Mouse (Mus musculus): ENCODE results near the gene Nsf. TPM values are rescaled to one million over a fixed set of nuclear protein-coding genes. Genes with fewer than 3 reads are reported as not detected.

Nsf gene
- polyA plus RNA-seq, 1 experiment from 2014 or later, result 59.1 TPM

GRCm38 (mm10) chr11:103952635-103953031, 1.2 kb downstream of the Nsf start:
- 52% methylated on average over 5 of the region's 5 CpGs for WGBS
- no peak for ATAC-seq (ENCODE audit: low FRiP score)

GRCm38 (mm10) chr11:103951106-103951505, 2.8 kb downstream of the Nsf start:
- no peak for DNase-seq (ENCODE audit: low spot score, missing footprints)
- Histone ChIP-seq H3K4me3 (ENCODE audit: low read depth, low read length) (no peak overlapping the region), H3K4me1 (ENCODE audit: control insufficient read depth, insufficient read depth, low read length) (peaks cover 12% of the 10 kb centered on the region), H3K27ac (ENCODE audit: low read depth, low read length) (no peak overlapping the region), H3K4me2 (no peak overlapping the region), H3K27me3 (ENCODE audit: control insufficient read depth, insufficient read depth, low read length) (no peaks in the 10 kb centered on the region), H3K9me3 (ENCODE audit: control insufficient read depth, low read length) (no peaks in the 10 kb centered on the region), H3K36me3 (ENCODE audit: control insufficient read depth, insufficient read depth, low read length) (no peaks in the 10 kb centered on the region), H3K9ac (ENCODE audit: low read length) (no peak overlapping the region)
- 85% methylated on average over 7 of the region's 7 CpGs for WGBS
- ATAC-seq (ENCODE audit: low FRiP score), result no peak

More at GRCm38 (mm10) chr11:103952635-103953031, 1.2 kb downstream of the Nsf start:
- no peak for DNase-seq (ENCODE audit: low spot score, missing footprints)
- Histone ChIP-seq H3K4me1 (ENCODE audit: control insufficient read depth, insufficient read depth, low read length) (peaks cover 12% of the 10 kb centered on the region), H3K27ac (ENCODE audit: low read depth, low read length) (no peak overlapping the region), H3K9me3 (ENCODE audit: control insufficient read depth, low read length) (no peaks in the 10 kb centered on the region), H3K9ac (ENCODE audit: low read length) (peak overlapping the region; percentile 94; the same call in 1 of the 2 replicates), H3K36me3 (ENCODE audit: control insufficient read depth, insufficient read depth, low read length) (no peaks in the 10 kb centered on the region), H3K4me3 (ENCODE audit: low read depth, low read length) (peak overlapping the region; percentile 84), H3K4me2 (peak overlapping the region; percentile 69), H3K27me3 (ENCODE audit: control insufficient read depth, insufficient read depth, low read length) (no peaks in the 10 kb centered on the region)

- 93% methylated on average over 7 of the region's 7 CpGs for WGBS
- Histone ChIP-seq H3K9ac (ENCODE audit: low read length) (no peak overlapping the region), H3K36me3 (ENCODE audit: control insufficient read depth, insufficient read depth, low read length) (no peaks in the 10 kb centered on the region), H3K4me2 (no peak overlapping the region), H3K4me1 (ENCODE audit: control insufficient read depth, insufficient read depth, low read length) (peaks cover 12% of the 10 kb centered on the region), H3K9me3 (ENCODE audit: control insufficient read depth, low read length) (no peaks in the 10 kb centered on the region), H3K4me3 (ENCODE audit: low read depth, low read length) (no peak overlapping the region), H3K27ac (ENCODE audit: low read depth, low read length) (no peak overlapping the region), H3K27me3 (ENCODE audit: control insufficient read depth, insufficient read depth, low read length) (no peaks in the 10 kb centered on the region)
- ATAC-seq (ENCODE audit: low FRiP score) (no peak), DNase-seq (ENCODE audit: low spot score, missing footprints) (no peak)
These were observed 4.9 kb downstream of the Nsf start for GRCm38 (mm10) chr11:103948952-103949351.

- Histone ChIP-seq H3K9me3 (ENCODE audit: control insufficient read depth, low read length) (no peaks in the 10 kb centered on the region), H3K4me2 (no peak overlapping the region), H3K36me3 (ENCODE audit: control insufficient read depth, insufficient read depth, low read length) (no peaks in the 10 kb centered on the region), H3K27ac (ENCODE audit: low read depth, low read length) (no peak overlapping the region), H3K27me3 (ENCODE audit: control insufficient read depth, insufficient read depth, low read length) (no peaks in the 10 kb centered on the region), H3K4me3 (ENCODE audit: low read depth, low read length) (no peak overlapping the region), H3K4me1 (ENCODE audit: control insufficient read depth, insufficient read depth, low read length) (no peaks in the 10 kb centered on the region), H3K9ac (ENCODE audit: low read length) (no peak overlapping the region)
- ATAC-seq (ENCODE audit: low FRiP score) (no peak), DNase-seq (ENCODE audit: low spot score, missing footprints) (no peak)
- 95% methylated on average over 4 of the region's 4 CpGs for WGBS
These were observed 11.1 kb downstream of the Nsf start for GRCm38 (mm10) chr11:103942740-103943139.

GRCm38 (mm10) chr11:103941351-103941750, 12.5 kb downstream of the Nsf start:
- H3K9ac ChIP-seq (ENCODE audit: low read length), result no peak overlapping the region
- H3K4me1 ChIP-seq (ENCODE audit: control insufficient read depth, insufficient read depth, low read length), result peaks cover under 1% of the 10 kb centered on the region; the same call in 1 of the 2 replicates
- no peak for ATAC-seq (ENCODE audit: low FRiP score)

GRCm38 (mm10) chr11:103940887-103941286, 13.0 kb downstream of the Nsf start:
- Histone ChIP-seq H3K4me1 (ENCODE audit: control insufficient read depth, insufficient read depth, low read length) (peaks cover 2% of the 10 kb centered on the region; the same call in 1 of the 2 replicates), H3K9me3 (ENCODE audit: control insufficient read depth, low read length) (no peaks in the 10 kb centered on the region), H3K27me3 (ENCODE audit: control insufficient read depth, insufficient read depth, low read length) (no peaks in the 10 kb centered on the region), H3K4me2 (no peak overlapping the region), H3K27ac (ENCODE audit: low read depth, low read length) (no peak overlapping the region), H3K36me3 (ENCODE audit: control insufficient read depth, insufficient read depth, low read length) (no peaks in the 10 kb centered on the region), H3K9ac (ENCODE audit: low read length) (no peak overlapping the region), H3K4me3 (ENCODE audit: low read depth, low read length) (no peak overlapping the region)
- 74% methylated on average over 6 of the region's 6 CpGs for WGBS
- no peak for DNase-seq (ENCODE audit: low spot score, missing footprints)
- ATAC-seq (ENCODE audit: low FRiP score), result no peak

More at GRCm38 (mm10) chr11:103941351-103941750, 12.5 kb downstream of the Nsf start:
- H3K9me3 ChIP-seq (ENCODE audit: control insufficient read depth, low read length), result no peaks in the 10 kb centered on the region
- DNase-seq (ENCODE audit: low spot score, missing footprints), result no peak
- H3K36me3 ChIP-seq (ENCODE audit: control insufficient read depth, insufficient read depth, low read length), result no peaks in the 10 kb centered on the region
- no peak overlapping the region for H3K4me3 ChIP-seq (ENCODE audit: low read depth, low read length)
- H3K4me2 ChIP-seq, result no peak overlapping the region
- no peak overlapping the region for H3K27ac ChIP-seq (ENCODE audit: low read depth, low read length)
- 84% methylated on average over 5 of the region's 5 CpGs for WGBS
- H3K27me3 ChIP-seq (ENCODE audit: control insufficient read depth, insufficient read depth, low read length), result no peaks in the 10 kb centered on the region

- Histone ChIP-seq H3K4me1 (ENCODE audit: control insufficient read depth, insufficient read depth, low read length) (peaks cover 2% of the 10 kb centered on the region; the same call in 1 of the 2 replicates), H3K27ac (ENCODE audit: low read depth, low read length) (no peak overlapping the region), H3K9ac (ENCODE audit: low read length) (no peak overlapping the region), H3K9me3 (ENCODE audit: control insufficient read depth, low read length) (no peaks in the 10 kb centered on the region), H3K4me2 (no peak overlapping the region), H3K4me3 (ENCODE audit: low read depth, low read length) (no peak overlapping the region), H3K36me3 (ENCODE audit: control insufficient read depth, insufficient read depth, low read length) (no peaks in the 10 kb centered on the region), H3K27me3 (ENCODE audit: control insufficient read depth, insufficient read depth, low read length) (no peaks in the 10 kb centered on the region)
- DNase-seq (ENCODE audit: low spot score, missing footprints) (no peak), ATAC-seq (ENCODE audit: low FRiP score) (no peak)
- 95% methylated on average over 25 of the region's 25 CpGs for WGBS
These were observed 15.7 kb downstream of the Nsf start for GRCm38 (mm10) chr11:103937976-103938728.

- no peak for ATAC-seq (ENCODE audit: low FRiP score)
- Histone ChIP-seq H3K36me3 (ENCODE audit: control insufficient read depth, insufficient read depth, low read length) (no peaks in the 10 kb centered on the region), H3K9me3 (ENCODE audit: control insufficient read depth, low read length) (no peaks in the 10 kb centered on the region), H3K4me3 (ENCODE audit: low read depth, low read length) (no peak overlapping the region), H3K9ac (ENCODE audit: low read length) (no peak overlapping the region), H3K4me1 (ENCODE audit: control insufficient read depth, insufficient read depth, low read length) (peaks cover 2% of the 10 kb centered on the region; the same call in 1 of the 2 replicates), H3K4me2 (no peak overlapping the region), H3K27ac (ENCODE audit: low read depth, low read length) (no peak overlapping the region), H3K27me3 (ENCODE audit: control insufficient read depth, insufficient read depth, low read length) (no peaks in the 10 kb centered on the region)
- DNase-seq (ENCODE audit: low spot score, missing footprints), result no peak
- WGBS, result 92% methylated on average over 9 of the region's 9 CpGs
These were observed 16.4 kb downstream of the Nsf start for GRCm38 (mm10) chr11:103937451-103937850.

- H3K9me3 ChIP-seq (ENCODE audit: control insufficient read depth, low read length), result no peaks in the 10 kb centered on the region
- no peak overlapping the region for H3K4me2 ChIP-seq
- no peak overlapping the region for H3K4me3 ChIP-seq (ENCODE audit: low read depth, low read length)
- DNase-seq (ENCODE audit: low spot score, missing footprints), result no peak
- H3K27me3 ChIP-seq (ENCODE audit: control insufficient read depth, insufficient read depth, low read length), result no peaks in the 10 kb centered on the region
- peaks cover 2% of the 10 kb centered on the region; the same call in 1 of the 2 replicates for H3K4me1 ChIP-seq (ENCODE audit: control insufficient read depth, insufficient read depth, low read length)
- WGBS, result 58% methylated on average over 2 of the region's 2 CpGs
- H3K9ac ChIP-seq (ENCODE audit: low read length), result no peak overlapping the region
- no peak overlapping the region for H3K27ac ChIP-seq (ENCODE audit: low read depth, low read length)
- H3K36me3 ChIP-seq (ENCODE audit: control insufficient read depth, insufficient read depth, low read length), result no peaks in the 10 kb centered on the region
- ATAC-seq (ENCODE audit: low FRiP score), result no peak
These were observed 18.1 kb downstream of the Nsf start for GRCm38 (mm10) chr11:103935717-103936116.

Measured in midbrain, embryonic 11.5 days (tissue).